Mouse (Mus musculus): ENCODE results near the gene Cacna1s.

Cacna1s gene

GRCm38 (mm10) chr1:136160930-136161329 lies 108.4 kb downstream of the Cacna1s start:
- TF ChIP-seq GATA4 (IDR thresholded peaks at IDR 0.05; ENCODE audit: insufficient replicate concordance, low read length) = no peak

GRCm38 (mm10) chr1:136161333-136161921 lies 108.9 kb downstream of the Cacna1s start:
- TF ChIP-seq GATA4 (IDR thresholded peaks at IDR 0.05; ENCODE audit: insufficient replicate concordance, low read length) = no peak

- TF ChIP-seq GATA4 (IDR thresholded peaks at IDR 0.05; ENCODE audit: insufficient replicate concordance, low read length) = no peak
Observed at GRCm38 (mm10) chr1:136165436-136165835, 112.9 kb downstream of the Cacna1s start.

- TF ChIP-seq GATA4 (IDR thresholded peaks at IDR 0.05; ENCODE audit: insufficient replicate concordance, low read length) = no peak
Observed at GRCm38 (mm10) chr1:136167657-136168056, 115.1 kb downstream of the Cacna1s start.
